Mouse (Mus musculus): Measurements from ENCODE around the gene Shbg. TPM values are rescaled to one million over a fixed set of nuclear protein-coding genes. Genes with fewer than 3 reads are reported as not detected.
"Not testable (repeated sequence)": the region's sequence is repeated elsewhere in the genome, so short reads cannot be mapped to it uniquely, and the experiment has no call there.

The Shbg gene
- polyA plus RNA-seq, 1 experiment from 2014 or later = not detected

GRCm38 (mm10) chr11:69624339-69624738 is 6.6 kb upstream of the Shbg start:
- H3K4me3 ChIP-seq; ATAC-seq (ENCODE audit: low FRiP score, low read depth); H3K36me3 ChIP-seq; H3K4me2 ChIP-seq (replicated peaks); H3K9ac ChIP-seq; H3K27ac ChIP-seq; H3K27me3 ChIP-seq; H3K9me3 ChIP-seq: not testable (repeated sequence)
- H3K4me1 ChIP-seq = peaks cover 12% of the 10 kb centered on the region
- WGBS = 90% methylated on average over 2 of the region's 2 CpGs

DNA sequence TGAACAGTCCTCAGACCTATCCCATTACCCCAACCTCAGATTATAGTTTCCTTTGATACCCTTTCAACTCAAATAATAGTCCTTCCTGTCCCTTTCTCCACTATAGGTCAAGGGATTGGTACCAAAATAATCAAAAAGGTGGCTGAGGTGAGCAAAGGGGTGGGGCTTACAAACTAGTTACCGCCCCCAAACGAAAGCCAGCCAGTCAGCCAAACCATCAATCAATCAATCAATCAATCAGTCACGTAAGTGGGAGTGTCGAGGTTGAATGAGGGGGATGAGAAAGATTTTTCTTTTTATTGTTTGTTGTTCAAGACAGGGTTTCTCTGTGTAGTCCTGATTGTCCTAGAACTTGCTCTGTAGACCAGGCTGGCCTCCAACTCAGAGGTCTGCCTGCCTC is 5.3 kb upstream of the Shbg start:
- Histone ChIP-seq H3K27me3 (no peaks in the 10 kb centered on the region), H3K4me2 (replicated peaks) (peak overlapping the region; percentile 81), H3K4me3 (peak overlapping the region; percentile 54), H3K9me3 (no peaks in the 10 kb centered on the region), H3K36me3 (no peaks in the 10 kb centered on the region), H3K27ac (no peak overlapping the region), H3K9ac (peak overlapping the region; percentile 78; the same call in 1 of the 2 replicates), H3K4me1 (peaks cover 12% of the 10 kb centered on the region)
- no peak for ATAC-seq (ENCODE audit: low FRiP score, low read depth)
- 68% methylated on average over 4 of the region's 4 CpGs for WGBS

- peak overlapping the region; percentile 40; the same call in 1 of the 2 replicates for H3K27ac ChIP-seq
- H3K9ac ChIP-seq = peak overlapping the region; percentile 78
- peaks cover 12% of the 10 kb centered on the region for H3K4me1 ChIP-seq
- no peaks in the 10 kb centered on the region for H3K27me3 ChIP-seq
- H3K9me3 ChIP-seq = no peaks in the 10 kb centered on the region
- H3K4me2 ChIP-seq (replicated peaks) = peak overlapping the region; percentile 81
- H3K36me3 ChIP-seq = no peaks in the 10 kb centered on the region
- peak overlapping the region; percentile 54 for H3K4me3 ChIP-seq
- no peak for ATAC-seq (ENCODE audit: low FRiP score, low read depth)
- WGBS = 31% methylated on average over 6 of the region's 6 CpGs
Observed at GRCm38 (mm10) chr11:69622406-69622805, 4.7 kb upstream of the Shbg start.

DNA sequence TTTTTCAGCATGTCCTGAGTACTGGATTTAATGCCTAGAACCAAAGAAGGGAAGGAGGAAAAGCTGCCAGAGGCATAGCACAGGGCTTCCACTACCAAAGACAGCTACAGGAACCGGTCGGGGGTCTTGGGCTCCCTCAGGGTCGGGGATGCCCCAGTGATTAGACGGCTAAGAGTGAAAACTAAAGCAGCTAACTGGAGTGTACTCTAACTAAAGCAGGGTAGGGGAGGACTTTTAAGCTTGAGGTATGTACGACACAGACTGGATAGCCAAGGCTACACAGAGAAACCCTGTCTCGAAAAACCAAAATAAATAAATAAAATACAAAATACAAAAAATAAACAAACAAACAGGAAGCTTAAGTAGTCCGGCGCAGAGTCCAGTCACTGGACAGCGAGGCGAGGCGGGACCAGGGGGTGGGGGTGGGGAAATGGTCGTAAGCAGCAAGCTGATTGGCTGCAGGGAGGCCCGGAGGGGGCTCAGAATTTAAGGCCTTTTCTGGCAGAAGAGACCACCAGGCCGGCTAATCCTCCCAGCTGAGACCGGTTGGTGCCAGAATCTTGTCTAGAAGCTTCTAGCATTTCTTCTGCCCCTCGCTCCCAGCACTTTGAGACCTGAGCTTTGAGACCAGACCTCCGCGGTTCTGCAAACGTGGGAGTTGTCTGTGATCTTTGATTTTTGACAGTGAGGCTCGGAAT is 4.0 kb upstream of the Shbg start, which contains the start of gene Sat2:
Gene Sat2 (plus strand): TSS at position 454 of the 698 bp plus-strand sequence.
- Histone ChIP-seq H3K4me1 (peaks cover 12% of the 10 kb centered on the region), H3K27ac (peak within 1 kb of the TSS; percentile 40), H3K9ac (peak within 1 kb of the TSS; percentile 78), H3K9me3 (no peaks in the 10 kb centered on the region), H3K36me3 (no peaks in the 10 kb centered on the region), H3K27me3 (peaks cover 3% of the 10 kb centered on the region; the same call in 1 of the 2 replicates), H3K4me2 (replicated peaks) (peak within 1 kb of the TSS; percentile 81), H3K4me3 (peak within 1 kb of the TSS; percentile 54)
- ATAC-seq (ENCODE audit: low FRiP score, low read depth) = peak; percentile 83
- 2% methylated on average over 20 of the region's 20 CpGs for WGBS

DNA sequence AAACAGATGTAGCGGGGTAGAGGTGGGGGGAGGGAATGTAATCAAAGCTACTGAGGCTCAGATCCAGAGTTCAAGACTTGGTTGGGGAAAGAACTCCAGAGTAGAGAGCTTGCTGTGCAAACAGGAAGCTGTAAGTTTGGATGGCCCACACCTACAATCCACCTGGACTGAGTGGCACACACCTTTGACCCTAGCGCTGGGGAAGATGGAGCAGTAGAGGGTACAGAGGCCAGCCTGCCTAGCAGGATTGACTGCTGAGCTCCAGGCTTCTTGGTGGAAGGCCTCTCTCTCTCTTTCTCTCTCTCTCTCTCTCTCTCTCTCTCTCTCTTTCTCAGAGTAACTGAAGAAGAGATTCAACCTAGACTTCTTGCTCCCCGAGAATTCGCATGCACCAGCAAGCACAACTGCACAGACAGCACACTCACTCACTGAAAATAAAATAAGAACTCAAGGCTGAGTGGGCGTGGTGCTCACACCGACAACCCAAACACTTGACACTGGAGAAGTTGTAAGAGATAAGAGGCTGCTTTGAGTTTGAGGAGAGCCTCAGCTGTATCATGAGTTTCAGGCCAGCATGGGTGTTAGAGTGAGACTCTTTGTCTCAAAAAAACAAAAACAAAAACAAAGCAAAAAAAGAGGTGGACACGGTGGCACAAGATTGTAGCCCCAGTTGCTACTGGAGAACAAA is 2.8 kb upstream of the Shbg start:
- Histone ChIP-seq H3K4me3 (no peak overlapping the region), H3K36me3 (no peaks in the 10 kb centered on the region), H3K4me2 (replicated peaks) (no peak overlapping the region), H3K9me3 (no peaks in the 10 kb centered on the region), H3K27me3 (peaks cover 6% of the 10 kb centered on the region; the same call in 1 of the 2 replicates), H3K9ac (no peak overlapping the region), H3K27ac (no peak overlapping the region), H3K4me1 (peaks cover 12% of the 10 kb centered on the region)
- ATAC-seq (ENCODE audit: low FRiP score, low read depth) = no peak
- 89% methylated on average over 7 of the region's 7 CpGs for WGBS

- 43% methylated on average over 10 of the region's 10 CpGs for WGBS
- Histone ChIP-seq H3K9me3 (no peaks in the 10 kb centered on the region), H3K27ac (no peak overlapping the region), H3K4me1 (peaks cover 7% of the 10 kb centered on the region), H3K36me3 (no peaks in the 10 kb centered on the region), H3K4me3 (no peak overlapping the region), H3K4me2 (replicated peaks) (no peak overlapping the region), H3K9ac (0 out of 2 replicates have a peak overlapping the region, but pooled peaks have one; percentile 25), H3K27me3 (peaks cover 10% of the 10 kb centered on the region; the same call in 1 of the 2 replicates)
- ATAC-seq (ENCODE audit: low FRiP score, low read depth) = no peak
Observed at GRCm38 (mm10) chr11:69616781-69617180, 924 bp downstream of the Shbg start.

DNA sequence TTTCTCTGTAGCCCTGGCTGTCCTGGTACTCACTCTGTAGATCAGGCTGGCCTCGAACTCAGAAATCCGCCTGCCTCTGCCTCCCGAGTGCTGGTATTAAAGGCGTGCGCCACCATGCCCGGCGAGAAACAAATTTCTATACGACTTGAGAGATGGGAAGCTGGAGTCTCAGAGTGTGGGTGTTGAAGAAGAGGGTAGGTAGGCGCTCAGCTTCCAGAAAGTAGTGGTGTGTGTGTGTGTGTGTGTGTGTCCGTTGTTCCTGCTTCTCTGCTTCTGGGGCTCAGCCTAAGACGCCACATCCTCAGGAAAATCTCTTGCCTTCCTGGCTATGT is 3.5 kb downstream of the Shbg start:
- H3K4me3 ChIP-seq; H3K9ac ChIP-seq; H3K4me1 ChIP-seq; H3K9me3 ChIP-seq; H3K36me3 ChIP-seq; H3K4me2 ChIP-seq (replicated peaks); H3K27ac ChIP-seq; ATAC-seq (ENCODE audit: low FRiP score, low read depth): not testable (repeated sequence)
- WGBS = 46% methylated on average over 11 of the region's 11 CpGs
- peaks cover 10% of the 10 kb centered on the region; the same call in 1 of the 2 replicates for H3K27me3 ChIP-seq

- Histone ChIP-seq H3K36me3 (no peaks in the 10 kb centered on the region), H3K9ac (peak overlapping the region; percentile 26; the same call in 1 of the 2 replicates), H3K27me3 (peaks cover 10% of the 10 kb centered on the region; the same call in 1 of the 2 replicates), H3K4me1 (peaks cover 4% of the 10 kb centered on the region), H3K27ac (peak overlapping the region; percentile 22; the same call in 1 of the 2 replicates), H3K4me3 (no peak overlapping the region), H3K4me2 (replicated peaks) (peak overlapping the region; percentile 46), H3K9me3 (no peaks in the 10 kb centered on the region)
- WGBS = 12% methylated on average over 19 of the region's 19 CpGs
- ATAC-seq (ENCODE audit: low FRiP score, low read depth) = peak; percentile 68
Observed at GRCm38 (mm10) chr11:69613553-69614256, 4.0 kb downstream of the Shbg start.

DNA sequence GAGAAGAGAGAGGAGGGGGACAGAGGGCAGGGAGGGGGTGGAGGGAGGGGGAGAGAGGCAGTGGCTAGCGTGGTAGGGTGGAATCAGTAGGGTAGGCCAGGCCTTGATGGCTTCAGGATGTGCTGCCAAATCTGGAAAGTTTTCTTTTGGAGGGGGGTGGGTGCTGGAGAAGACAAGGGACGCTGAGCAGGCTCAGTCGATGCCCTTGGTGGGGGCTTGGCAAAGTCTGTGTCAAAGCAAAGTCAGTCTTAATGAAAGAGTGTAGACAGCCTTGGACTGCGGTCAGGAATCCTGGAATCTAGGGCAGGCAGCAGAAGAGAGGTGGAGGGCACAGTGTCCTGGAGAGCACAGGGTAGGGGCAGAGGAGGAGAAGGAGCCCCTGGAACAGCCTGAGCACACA is 6.8 kb downstream of the Shbg start:
- Histone ChIP-seq H3K27me3 (0 out of 2 replicates have a peak, but pooled peaks cover 5% of the 10 kb centered on the region), H3K9ac (no peak overlapping the region), H3K36me3 (no peaks in the 10 kb centered on the region), H3K4me3 (no peak overlapping the region), H3K4me2 (replicated peaks) (no peak overlapping the region), H3K27ac (no peak overlapping the region), H3K4me1 (peaks cover 4% of the 10 kb centered on the region), H3K9me3 (no peaks in the 10 kb centered on the region)
- WGBS = 58% methylated on average over 4 of the region's 4 CpGs
- no peak for ATAC-seq (ENCODE audit: low FRiP score, low read depth)

- WGBS = 61% methylated on average over 7 of the region's 7 CpGs
- Histone ChIP-seq H3K27me3 (peaks cover 10% of the 10 kb centered on the region), H3K4me3 (no peak overlapping the region), H3K9me3 (no peaks in the 10 kb centered on the region), H3K27ac (no peak overlapping the region), H3K4me1 (peaks cover 10% of the 10 kb centered on the region), H3K9ac (no peak overlapping the region), H3K4me2 (replicated peaks) (no peak overlapping the region), H3K36me3 (no peaks in the 10 kb centered on the region)
- ATAC-seq (ENCODE audit: low FRiP score, low read depth) = no peak
Observed at GRCm38 (mm10) chr11:69609416-69609815, 8.3 kb downstream of the Shbg start.

DNA sequence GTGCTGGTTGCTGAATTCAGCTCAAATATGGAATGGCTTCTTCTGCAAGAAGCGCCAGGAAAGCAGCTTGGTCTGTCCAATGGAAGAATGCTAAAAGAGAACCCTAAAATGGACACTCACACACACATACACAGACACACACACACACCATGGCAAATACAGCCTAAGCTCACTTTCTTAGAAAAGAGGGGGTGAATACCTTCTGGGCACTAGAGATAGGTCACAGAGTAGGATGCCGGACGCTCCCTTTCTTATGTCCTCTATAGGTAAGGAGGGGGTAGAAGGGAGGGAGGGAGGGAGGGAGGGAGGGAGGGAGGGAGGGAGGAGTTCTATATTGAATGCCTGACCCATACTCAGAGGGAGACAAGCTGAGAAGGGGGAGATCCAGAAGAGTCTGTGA is 9.2 kb downstream of the Shbg start:
- H3K27ac ChIP-seq = no peak overlapping the region
- no peak overlapping the region for H3K4me3 ChIP-seq
- no peaks in the 10 kb centered on the region for H3K9me3 ChIP-seq
- WGBS = 90% methylated on average over 3 of the region's 3 CpGs
- H3K4me2 ChIP-seq (replicated peaks) = no peak overlapping the region
- no peak overlapping the region for H3K9ac ChIP-seq
- H3K4me1 ChIP-seq = peaks cover 14% of the 10 kb centered on the region
- no peak for ATAC-seq (ENCODE audit: low FRiP score, low read depth)
- no peaks in the 10 kb centered on the region for H3K36me3 ChIP-seq
- peaks cover 19% of the 10 kb centered on the region for H3K27me3 ChIP-seq

DNA sequence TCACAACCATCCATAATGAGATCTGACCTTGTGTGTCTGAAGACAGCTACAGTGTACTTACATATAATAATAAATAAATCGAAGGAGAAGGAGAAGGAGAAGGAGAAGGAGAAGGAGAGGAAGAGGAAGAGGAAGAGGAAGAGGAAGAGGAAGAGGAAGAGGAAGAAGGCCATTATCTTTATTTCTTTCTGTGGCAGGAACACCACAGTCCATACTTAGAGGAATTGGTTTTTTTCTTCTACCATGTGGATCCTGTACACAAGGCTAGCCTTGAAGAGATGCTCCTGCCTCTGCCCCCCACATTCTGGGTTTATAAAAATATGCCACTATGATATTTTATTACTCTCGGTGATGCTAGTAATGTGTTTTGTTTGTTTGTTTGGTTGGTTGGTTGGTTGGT is 10.9 kb downstream of the Shbg start:
- H3K27me3 ChIP-seq = peaks cover 25% of the 10 kb centered on the region
- 0 out of 2 replicates have a peak, but pooled peaks cover 2% of the 10 kb centered on the region for H3K36me3 ChIP-seq
- no peak overlapping the region for H3K9ac ChIP-seq
- no peak overlapping the region for H3K4me3 ChIP-seq
- peak overlapping the region; percentile 100; the same call in 1 of the 2 replicates for H3K4me2 ChIP-seq (replicated peaks)
- no peaks in the 10 kb centered on the region for H3K9me3 ChIP-seq
- 83% methylated on average over 2 of the region's 2 CpGs for WGBS
- no peak overlapping the region for H3K27ac ChIP-seq
- peaks cover 13% of the 10 kb centered on the region for H3K4me1 ChIP-seq
- no peak for ATAC-seq (ENCODE audit: low FRiP score, low read depth)

Data from limb, embryonic 13.5 days (tissue).